Mouse (Mus musculus) adrenal gland, adult 8-10 months (tissue): Measurements from ENCODE around the gene Scyl1. TPM values are rescaled to one million over a fixed set of nuclear protein-coding genes. Genes with fewer than 3 reads are reported as not detected.

Experiments
- DNase-seq: peaks from one replicate; pipeline ENCODE4 v3.0.0; 2022
- total RNA-seq, 4 experiments: library from RNA; stranded (reverse); gene quantifications; 2 replicates each; pipeline ENCODE4 v1.2.4; 2022

The Scyl1 gene
- total RNA-seq, 4 experiments from 2014 or later, result 112 to 147 (median 124) TPM

GRCm38 (mm10) chr19:5786441-5787114 lies 15.4 kb upstream of the Scyl1 start:
- peak; percentile 76 for DNase-seq

- no peak for DNase-seq
Observed at GRCm38 (mm10) chr19:5784958-5785577, 13.8 kb upstream of the Scyl1 start.

GRCm38 (mm10) chr19:5782121-5782520 lies 10.9 kb upstream of the Scyl1 start:
- no peak for DNase-seq

- no peak for DNase-seq
Observed at GRCm38 (mm10) chr19:5781532-5781931, 10.3 kb upstream of the Scyl1 start.

- no peak for DNase-seq
Observed at GRCm38 (mm10) chr19:5780203-5780602, 9.0 kb upstream of the Scyl1 start.

- DNase-seq, result no peak
Observed at GRCm38 (mm10) chr19:5778312-5778711, 7.1 kb upstream of the Scyl1 start.

- no peak for DNase-seq
Observed at GRCm38 (mm10) chr19:5777387-5778032, 6.3 kb upstream of the Scyl1 start.

- DNase-seq, result no peak
Observed at GRCm38 (mm10) chr19:5770311-5770710, 908 bp downstream of the Scyl1 start.

- DNase-seq, result no peak
Observed at GRCm38 (mm10) chr19:5767271-5767670, 3.9 kb downstream of the Scyl1 start.

- peak; percentile 69 for DNase-seq
Observed at GRCm38 (mm10) chr19:5763163-5763562, 8.1 kb downstream of the Scyl1 start.

GRCm38 (mm10) chr19:5758878-5759403 lies 12.3 kb downstream of the Scyl1 start:
- DNase-seq, result no peak

- DNase-seq, result no peak
Observed at GRCm38 (mm10) chr19:5756991-5757636, 14.1 kb downstream of the Scyl1 start.

GRCm38 (mm10) chr19:5756321-5756985 lies 14.8 kb downstream of the Scyl1 start:
- no peak for DNase-seq

- peak; percentile 56 for DNase-seq
Observed at GRCm38 (mm10) chr19:5751742-5752141, 19.5 kb downstream of the Scyl1 start.

- DNase-seq, result no peak
Observed at GRCm38 (mm10) chr19:5750951-5751350, 20.3 kb downstream of the Scyl1 start.

- DNase-seq, result peak; percentile 75
Observed at GRCm38 (mm10) chr19:5749476-5749875, 21.7 kb downstream of the Scyl1 start.

GRCm38 (mm10) chr19:5746907-5747363 lies 24.3 kb downstream of the Scyl1 start:
- DNase-seq, result no peak

GRCm38 (mm10) chr19:5745756-5746710 lies 25.2 kb downstream of the Scyl1 start:
- peak; percentile 74 for DNase-seq

- DNase-seq, result peak; percentile 57
Observed at GRCm38 (mm10) chr19:5743576-5743975, 27.6 kb downstream of the Scyl1 start.

- DNase-seq, result no peak
Observed at GRCm38 (mm10) chr19:5742241-5742641, 29.0 kb downstream of the Scyl1 start.

- DNase-seq, result peak; percentile 78
Observed at GRCm38 (mm10) chr19:5741641-5742240, 29.5 kb downstream of the Scyl1 start.
